Mouse (Mus musculus): Measurements from ENCODE around the gene Trim80. TPM values are rescaled to one million over a fixed set of nuclear protein-coding genes. Genes with fewer than 3 reads are reported as not detected.
A peak's percentile ranks its signal among the peaks of the same experiment; 100 is the strongest.

Gene Trim80
- total RNA-seq, 1 experiment = 0.31 TPM

DNA sequence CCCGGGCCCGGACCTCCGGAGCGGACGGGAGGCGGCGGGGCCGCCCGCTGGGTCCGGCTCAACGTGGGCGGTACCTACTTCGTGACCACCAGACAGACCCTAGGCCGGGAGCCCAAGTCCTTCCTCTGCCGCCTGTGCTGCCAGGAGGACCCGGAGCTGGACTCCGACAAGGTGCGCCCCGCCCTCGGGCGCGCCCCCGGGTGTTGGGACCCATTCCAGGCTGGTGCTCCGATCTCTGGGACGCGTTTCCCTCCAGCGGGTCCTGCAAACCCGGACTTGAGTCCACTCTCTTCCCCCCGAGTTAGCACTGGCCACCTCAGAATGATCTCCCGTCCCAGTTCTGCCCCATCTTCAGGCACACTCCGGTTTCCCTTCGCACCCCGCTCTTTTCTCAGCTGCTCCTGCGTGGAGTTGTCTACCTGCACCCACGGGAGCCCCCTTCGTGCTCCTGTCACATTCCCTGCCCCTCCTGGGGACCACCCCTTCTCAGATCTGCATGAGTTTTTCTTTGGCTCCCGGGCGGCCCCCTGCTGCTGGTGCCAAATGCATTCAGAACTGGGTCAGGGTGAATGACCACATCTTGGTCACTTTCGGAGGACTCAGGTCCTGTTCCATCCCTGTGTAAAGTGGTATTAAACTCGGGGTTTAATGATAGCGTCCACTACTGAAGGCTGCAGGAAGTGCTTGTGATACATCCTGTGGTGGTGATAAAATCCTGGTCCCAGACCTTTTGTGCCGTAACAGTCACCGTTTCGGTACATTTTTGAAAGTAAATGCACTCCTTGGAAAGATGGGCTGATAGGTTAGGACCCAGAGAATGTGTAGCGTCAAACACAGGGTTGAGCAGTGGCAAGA is 19.8 kb upstream of the Trim80 start:
- TF ChIP-seq ZC3H11A (IDR thresholded peaks at IDR 0.05; ENCODE audit: borderline replicate concordance, low read depth, low read length) = no peak
- no peak for TF ChIP-seq CHD2 (IDR thresholded peaks at IDR 0.05; ENCODE audit: low read depth, low read length)
- no peak for TF ChIP-seq MAFK (IDR thresholded peaks at IDR 0.05; ENCODE audit: insufficient read depth, low read depth, low read length)
- TF ChIP-seq ZNF384 (IDR thresholded peaks at IDR 0.05; ENCODE audit: low read depth, low read length) = no peak
- no peak for TF ChIP-seq HCFC1 (IDR thresholded peaks at IDR 0.05; ENCODE audit: borderline replicate concordance, insufficient read depth, low read length)
- DNase-seq (ENCODE audit: low read depth, low spot score) = no peak
- peak overlapping the region; percentile 86 for H3K9ac ChIP-seq (ENCODE audit: insufficient read depth, low read depth, low read length, poor library complexity, severe bottlenecking)
- H3K4me1 ChIP-seq (ENCODE audit: control insufficient read depth in 2 of 2, insufficient read depth in 2 of 2, low read length in 2 of 2, poor library complexity in 1 of 2) = peaks cover 0 to 4% of the 10 kb centered on the region in 2 experiments; a peak in 2 of 4 replicates
- H3K9me3 ChIP-seq (ENCODE audit: control insufficient read depth, insufficient read depth, low read depth, low read length) = no peaks in the 10 kb centered on the region
- peaks cover 3% of the 10 kb centered on the region; the same call in 1 of the 2 replicates for H3K36me3 ChIP-seq (ENCODE audit: control insufficient read depth, insufficient read depth, low read length, poor library complexity, severe bottlenecking)
- in situ Hi-C loops (cut with MboI; ENCODE audit: low sequenced_read_pairs in 2 of 2, unreplicated experiment in 2 of 2) = no loop called here
- H3K4me3 ChIP-seq (ENCODE audit: insufficient read depth in 1 of 2, low read depth in 1 of 2, low read length in 2 of 2, poor library complexity in 1 of 2, severe bottlenecking in 1 of 2) = peak overlapping the region; percentile 84 to 97
- 0 out of 2 replicates have a peak overlapping the region, but pooled peaks have one; percentile 26 for H3K27ac ChIP-seq (ENCODE audit: insufficient read depth, low read depth, low read length, poor library complexity, severe bottlenecking)

DNA sequence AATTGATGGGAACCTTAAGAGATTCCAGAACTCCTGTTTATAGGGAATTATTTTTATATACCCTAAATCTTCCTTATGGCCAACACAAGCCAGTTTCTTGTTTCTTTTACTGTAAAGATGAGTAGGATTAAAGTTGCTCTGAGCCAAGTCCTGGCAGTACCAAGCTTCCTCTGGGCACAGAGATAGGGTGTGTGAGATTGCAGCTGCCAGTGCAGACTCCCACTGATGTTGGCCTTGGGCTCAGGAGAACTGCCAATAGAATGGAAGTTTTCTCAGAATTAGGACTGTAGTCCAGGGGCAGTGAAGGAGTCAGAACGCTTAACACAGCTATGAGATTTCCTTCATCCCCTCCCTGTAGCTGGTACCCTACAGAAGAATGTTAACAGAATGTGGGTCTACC is 19.0 kb upstream of the Trim80 start:
- no peak overlapping the region for H3K4me3 ChIP-seq (ENCODE audit: insufficient read depth in 1 of 2, low read depth in 1 of 2, low read length in 2 of 2, poor library complexity in 1 of 2, severe bottlenecking in 1 of 2)
- no peak for TF ChIP-seq HCFC1 (IDR thresholded peaks at IDR 0.05; ENCODE audit: borderline replicate concordance, insufficient read depth, low read length)
- no peak for TF ChIP-seq ZC3H11A (IDR thresholded peaks at IDR 0.05; ENCODE audit: borderline replicate concordance, low read depth, low read length)
- no peak for TF ChIP-seq CHD2 (IDR thresholded peaks at IDR 0.05; ENCODE audit: low read depth, low read length)
- H3K27ac ChIP-seq (ENCODE audit: insufficient read depth, low read depth, low read length, poor library complexity, severe bottlenecking) = no peak overlapping the region
- in situ Hi-C loops (cut with MboI; ENCODE audit: low sequenced_read_pairs in 2 of 2, unreplicated experiment in 2 of 2) = no loop called here
- H3K36me3 ChIP-seq (ENCODE audit: control insufficient read depth, insufficient read depth, low read length, poor library complexity, severe bottlenecking) = peaks cover 3% of the 10 kb centered on the region; the same call in 1 of the 2 replicates
- H3K9me3 ChIP-seq (ENCODE audit: control insufficient read depth, insufficient read depth, low read depth, low read length) = no peaks in the 10 kb centered on the region
- DNase-seq (ENCODE audit: low read depth, low spot score) = no peak
- 0 out of 2 replicates have a peak overlapping the region, but pooled peaks have one; percentile 11 for H3K9ac ChIP-seq (ENCODE audit: insufficient read depth, low read depth, low read length, poor library complexity, severe bottlenecking)
- H3K4me1 ChIP-seq (ENCODE audit: control insufficient read depth in 2 of 2, insufficient read depth in 2 of 2, low read length in 2 of 2, poor library complexity in 1 of 2) = peaks cover 0 to 4% of the 10 kb centered on the region in 2 experiments; a peak in 2 of 4 replicates

DNA sequence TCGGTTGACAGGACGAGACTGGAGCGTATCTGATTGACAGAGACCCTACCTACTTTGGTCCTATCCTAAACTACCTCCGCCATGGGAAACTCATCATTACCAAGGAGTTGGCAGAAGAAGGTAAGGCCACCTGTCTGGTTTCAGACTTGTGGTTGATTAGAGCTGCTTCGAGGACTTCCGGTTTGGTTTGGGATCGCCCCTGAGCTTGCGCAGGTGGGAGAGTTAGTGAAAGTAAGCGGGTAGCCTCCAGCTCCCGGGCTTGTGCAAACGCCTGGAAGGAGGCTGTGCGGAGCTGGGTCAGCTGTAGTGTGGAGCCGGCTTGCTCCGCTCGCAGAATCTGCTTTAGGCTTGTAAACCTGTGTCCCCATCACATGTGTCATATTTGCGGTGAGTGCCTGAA is 18.4 kb upstream of the Trim80 start:
- Histone ChIP-seq H3K36me3 (ENCODE audit: control insufficient read depth, insufficient read depth, low read length, poor library complexity, severe bottlenecking) (peaks cover 3% of the 10 kb centered on the region; the same call in 1 of the 2 replicates), H3K9ac (ENCODE audit: insufficient read depth, low read depth, low read length, poor library complexity, severe bottlenecking) (no peak overlapping the region; the same call in 1 of the 2 replicates), H3K9me3 (ENCODE audit: control insufficient read depth, insufficient read depth, low read depth, low read length) (no peaks in the 10 kb centered on the region), H3K4me1 (ENCODE audit: control insufficient read depth in 2 of 2, insufficient read depth in 2 of 2, low read length in 2 of 2, poor library complexity in 1 of 2) (peaks cover 1 to 4% of the 10 kb centered on the region in 2 experiments; a peak in 2 of 4 replicates), H3K4me3 (ENCODE audit: insufficient read depth in 1 of 2, low read depth in 1 of 2, low read length in 2 of 2, poor library complexity in 1 of 2, severe bottlenecking in 1 of 2) (peak overlapping the region in 1 of 2 experiments; percentile 10; a peak in 1 of 4 replicates), H3K27ac (ENCODE audit: insufficient read depth, low read depth, low read length, poor library complexity, severe bottlenecking) (no peak overlapping the region)
- TF ChIP-seq ZC3H11A (IDR thresholded peaks at IDR 0.05; ENCODE audit: borderline replicate concordance, low read depth, low read length) (no peak), ZNF384 (IDR thresholded peaks at IDR 0.05; ENCODE audit: low read depth, low read length) (no peak), MAFK (IDR thresholded peaks at IDR 0.05; ENCODE audit: insufficient read depth, low read depth, low read length) (no peak), CHD2 (IDR thresholded peaks at IDR 0.05; ENCODE audit: low read depth, low read length) (no peak), HCFC1 (IDR thresholded peaks at IDR 0.05; ENCODE audit: borderline replicate concordance, insufficient read depth, low read length) (no peak)
- no peak for DNase-seq (ENCODE audit: low read depth, low spot score)
- in situ Hi-C loops (cut with MboI; ENCODE audit: low sequenced_read_pairs in 2 of 2, unreplicated experiment in 2 of 2) = no loop called here

DNA sequence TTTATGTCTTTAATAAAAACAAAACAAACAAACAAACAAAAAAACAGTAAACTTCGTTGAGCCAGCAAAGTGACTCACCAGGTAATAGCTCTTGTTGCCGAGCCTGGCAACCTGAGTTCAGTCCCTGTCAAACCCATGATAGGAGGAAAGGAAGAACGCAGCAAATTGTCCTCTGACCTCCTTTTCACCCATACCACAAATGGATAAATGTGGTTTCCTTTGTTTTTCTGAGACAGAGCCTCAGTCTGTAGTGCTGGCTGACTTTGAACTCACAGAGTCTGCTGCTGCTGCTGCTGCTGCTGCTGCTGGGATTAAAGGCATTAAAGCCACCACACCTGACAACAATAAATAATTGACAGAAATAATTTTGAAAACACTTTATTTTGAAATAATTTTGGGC is 17.3 kb upstream of the Trim80 start:
- DNase-seq (ENCODE audit: low read depth, low spot score) = no peak
- H3K36me3 ChIP-seq (ENCODE audit: control insufficient read depth, insufficient read depth, low read length, poor library complexity, severe bottlenecking) = no peaks in the 10 kb centered on the region
- no peak for TF ChIP-seq ZNF384 (IDR thresholded peaks at IDR 0.05; ENCODE audit: low read depth, low read length)
- H3K4me3 ChIP-seq (ENCODE audit: insufficient read depth in 1 of 2, low read depth in 1 of 2, low read length in 2 of 2, poor library complexity in 1 of 2, severe bottlenecking in 1 of 2) = no peak overlapping the region
- H3K9ac ChIP-seq (ENCODE audit: insufficient read depth, low read depth, low read length, poor library complexity, severe bottlenecking) = no peak overlapping the region
- H3K27ac ChIP-seq (ENCODE audit: insufficient read depth, low read depth, low read length, poor library complexity, severe bottlenecking) = no peak overlapping the region
- H3K9me3 ChIP-seq (ENCODE audit: control insufficient read depth, insufficient read depth, low read depth, low read length) = no peaks in the 10 kb centered on the region
- H3K4me1 ChIP-seq (ENCODE audit: control insufficient read depth in 2 of 2, insufficient read depth in 2 of 2, low read length in 2 of 2, poor library complexity in 1 of 2) = peaks cover 2 to 8% of the 10 kb centered on the region in 2 experiments; a peak in 3 of 4 replicates
- in situ Hi-C loops (cut with MboI; ENCODE audit: low sequenced_read_pairs in 2 of 2, unreplicated experiment in 2 of 2) = no loop called here

All from ES-E14 (cell line).